Mouse (Mus musculus) megakaryocyte, adult 5-6 weeks (primary cell): ENCODE data around the gene Slc17a9. TPM values are rescaled to one million over a fixed set of nuclear protein-coding genes. Genes with fewer than 3 reads are reported as not detected.

Experiments used
- total RNA-seq, 2 experiments: library from RNA; stranded (forward) in 1 of 2; stranded (reverse) in 1 of 2; fragments of 153-499, 151-499 nt in 1 of 2; fragments of 221-1000, 200-1000 nt in 1 of 2; gene quantifications; 2 replicates each; pipeline versions ENCODE4 v1.2.3 to v1.2.4; 2015 to 2017

Slc17a9 gene
- total RNA-seq, 2 experiments from 2014 or later = 5.2 to 7.9 TPM

Other genes starting within 250 kb of the Slc17a9 start
- not detected in 2 replicates for gene Ntsr1, start 225.3 kb upstream of the Slc17a9 start, total RNA-seq (2015)
- not detected in 2 replicates for gene Ntsr1, start 225.3 kb upstream of the Slc17a9 start, total RNA-seq (2017)
- gene Mrgbp, start 144.0 kb upstream of the Slc17a9 start, total RNA-seq (2015) = 20.2 and 30.8 TPM in 2 replicates
- gene Mrgbp, start 144.0 kb upstream of the Slc17a9 start, total RNA-seq (2017) = 21.8 and 23.2 TPM in 2 replicates
- 37.3 and 42.7 TPM in 2 replicates for gene Ogfr, start 136.0 kb upstream of the Slc17a9 start, total RNA-seq (2015)
- gene Ogfr, start 136.0 kb upstream of the Slc17a9 start, total RNA-seq (2017) = 62.2 and 64.9 TPM in 2 replicates
- gene Col9a3, start 127.5 kb upstream of the Slc17a9 start, total RNA-seq (2015) = 0.62 and 1.3 TPM in 2 replicates
- gene Col9a3, start 127.5 kb upstream of the Slc17a9 start, total RNA-seq (2017) = 0.16 and 0.51 TPM in 2 replicates
- gene Tcfl5, start 82.6 kb upstream of the Slc17a9 start, total RNA-seq (2015) = not detected in 2 replicates
- not detected in 2 replicates for gene Tcfl5, start 82.6 kb upstream of the Slc17a9 start, total RNA-seq (2017)
- gene Dido1, start 15.3 kb upstream of the Slc17a9 start, total RNA-seq (2015) = 30.0 and 32.1 TPM in 2 replicates
- 41.3 and 46.9 TPM in 2 replicates for gene Dido1, start 15.3 kb upstream of the Slc17a9 start, total RNA-seq (2017)
- gene Gid8, start 15.1 kb upstream of the Slc17a9 start, total RNA-seq (2015) = 72.6 and 76.0 TPM in 2 replicates
- gene Gid8, start 15.1 kb upstream of the Slc17a9 start, total RNA-seq (2017) = 64.1 and 82.6 TPM in 2 replicates
- gene Bhlhe23, start 51.6 kb downstream of the Slc17a9 start, total RNA-seq (2015) = not detected in 2 replicates
- gene Bhlhe23, start 51.6 kb downstream of the Slc17a9 start, total RNA-seq (2017) = not detected in 2 replicates
- 54.2 and 55.4 TPM in 2 replicates for gene Ythdf1, start 195.7 kb downstream of the Slc17a9 start, total RNA-seq (2015)
- 24.1 and 26.0 TPM in 2 replicates for gene Ythdf1, start 195.7 kb downstream of the Slc17a9 start, total RNA-seq (2017)
- gene Birc7, start 203.8 kb downstream of the Slc17a9 start, total RNA-seq (2015) = not detected in 2 replicates
- gene Birc7, start 203.8 kb downstream of the Slc17a9 start, total RNA-seq (2017) = not detected in 2 replicates
- not detected in 2 replicates for gene Nkain4, start 229.4 kb downstream of the Slc17a9 start, total RNA-seq (2015)
- gene Nkain4, start 229.4 kb downstream of the Slc17a9 start, total RNA-seq (2017) = not detected in 2 replicates
- 16.5 and 18.7 TPM in 2 replicates for gene Arfgap1, start 242.0 kb downstream of the Slc17a9 start, total RNA-seq (2015)
- gene Arfgap1, start 242.0 kb downstream of the Slc17a9 start, total RNA-seq (2017) = 34.8 and 35.0 TPM in 2 replicates